Mouse (Mus musculus) MEL (cell line): ENCODE measurements around the gene Hmg20b. TPM values are rescaled to one million over a fixed set of nuclear protein-coding genes. Genes with fewer than 3 reads are reported as not detected.

Experiments
- DNase-seq: peaks from one replicate; pipeline ENCODE4 v3.0.0; 2011; ENCODE audit warnings: low read depth, low spot score
- H3K27ac ChIP-seq: 2 replicates; pipeline ENCODE4 v1.5.1; 2012; ENCODE audit warnings: low read depth, mild to moderate bottlenecking, control low read depth, low read length, moderate library complexity; ENCODE audit not compliant: control insufficient read depth
- H3K27me3 ChIP-seq, 2 experiments: fragments of 150-350 bp in 1 of 2; sonication (generic) in 1 of 2; 2 replicates each; pipeline ENCODE4 v1.6.1; 2012; ENCODE audit warnings: low read length in 2 of 2, mild to moderate bottlenecking in 2 of 2, improper control_type of control experiment in 1 of 2, moderate library complexity in 1 of 2; ENCODE audit not compliant: insufficient read depth in 2 of 2, control insufficient read depth in 1 of 2
- H3K36me3 ChIP-seq, 2 experiments: 2 replicates each; pipeline ENCODE4 v1.6.1; 2012 to 2014; ENCODE audit warnings: low read length in 2 of 2, improper control_type of control experiment in 1 of 2, inconsistent platforms in 1 of 2, mild to moderate bottlenecking in 1 of 2; ENCODE audit not compliant: insufficient read depth in 2 of 2, control insufficient read depth in 1 of 2
- H3K4me1 ChIP-seq, 2 experiments: fragments of 150-350 bp in 1 of 2; sonication (generic) in 1 of 2; 2 replicates each; pipeline ENCODE4 v1.6.1; 2012; ENCODE audit warnings: low read length in 2 of 2, improper control_type of control experiment in 1 of 2, mild to moderate bottlenecking in 1 of 2; ENCODE audit not compliant: insufficient read depth in 2 of 2, control insufficient read depth in 1 of 2
- H3K4me3 ChIP-seq, 2 experiments: fragments of 150-350 bp in 1 of 2; sonication (generic) in 1 of 2; 2 replicates each; pipeline ENCODE4 v1.5.1; 2012; ENCODE audit warnings: low read depth in 2 of 2, low read length in 2 of 2, mild to moderate bottlenecking in 2 of 2, moderate library complexity in 2 of 2, control low read depth in 1 of 2, improper control_type of control experiment in 1 of 2; ENCODE audit not compliant: control insufficient read depth in 1 of 2, insufficient read depth in 1 of 2
- H3K79me2 ChIP-seq: 2 replicates; pipeline ENCODE4 v1.6.1; 2012; ENCODE audit warnings: mild to moderate bottlenecking, low read length, moderate library complexity; ENCODE audit not compliant: control insufficient read depth, poor library complexity, insufficient read depth
- H3K9ac ChIP-seq: 2 replicates; pipeline ENCODE4 v1.6.1; 2012; ENCODE audit warnings: low read depth, mild to moderate bottlenecking, control low read depth, low read length, moderate library complexity; ENCODE audit not compliant: control insufficient read depth, poor library complexity, severe bottlenecking
- H3K9me3 ChIP-seq: fragments of 150-350 bp; sonication (generic); replicated peaks from 2 replicates; pipeline ENCODE4 v1.6.1; 2012; ENCODE audit warnings: mild to moderate bottlenecking, low read length, improper control_type of control experiment, moderate library complexity; ENCODE audit not compliant: insufficient read depth
- BHLHE40 ChIP-seq: IDR thresholded peaks from 2 replicates; pipeline ENCODE4 v1.6.1; 2012; ENCODE audit warnings: low read depth, mild to moderate bottlenecking, inconsistent platforms, low read length, improper control_type of control experiment, borderline replicate concordance
- CHD2 ChIP-seq: IDR thresholded peaks from 2 replicates; pipeline ENCODE4 v1.6.1; 2011; ENCODE audit warnings: low read length, improper control_type of control experiment
- ELF1 ChIP-seq: IDR thresholded peaks from 2 replicates; pipeline ENCODE4 v1.6.1; 2014; ENCODE audit warnings: low read depth, mild to moderate bottlenecking, inconsistent platforms, low read length, improper control_type of control experiment, moderate library complexity
- ETS1 ChIP-seq: IDR thresholded peaks from 2 replicates; pipeline ENCODE4 v1.6.1; 2012; ENCODE audit warnings: low read depth, mild to moderate bottlenecking, inconsistent platforms, low read length, improper control_type of control experiment, moderate library complexity
- GATA1 ChIP-seq: IDR thresholded peaks from 2 replicates; pipeline ENCODE4 v1.6.1; 2011; ENCODE audit warnings: low read depth, low read length, improper control_type of control experiment
- HCFC1 ChIP-seq: IDR thresholded peaks from 2 replicates; pipeline ENCODE4 v1.6.1; 2012; ENCODE audit warnings: low read depth, mild to moderate bottlenecking, inconsistent platforms, low read length, improper control_type of control experiment, moderate library complexity
- JUND ChIP-seq: IDR thresholded peaks from 2 replicates; pipeline ENCODE4 v1.6.1; 2011; ENCODE audit warnings: low read depth, mild to moderate bottlenecking, improper control_type of control experiment, low read length
- KAT2A ChIP-seq: conservative IDR thresholded peaks from 2 replicates; pipeline ENCODE4 v1.6.1; 2012; ENCODE audit warnings: low read depth, low read length, improper control_type of control experiment, inconsistent platforms
- MYB ChIP-seq: IDR thresholded peaks from 2 replicates; pipeline ENCODE4 v1.6.1; 2011; ENCODE audit warnings: mild to moderate bottlenecking, low read depth, low read length, improper control_type of control experiment
- POLR2A ChIP-seq, 2 experiments: IDR thresholded peaks; 2 replicates each; pipeline ENCODE4 v1.6.1; 2011 to 2012; ENCODE audit warnings: low read length in 2 of 2, mild to moderate bottlenecking in 2 of 2, control low read depth in 1 of 2, improper control_type of control experiment in 1 of 2, low read depth in 1 of 2, moderate library complexity in 1 of 2; ENCODE audit not compliant: control insufficient read depth in 1 of 2, insufficient read depth in 1 of 2, poor library complexity in 1 of 2
- POLR2AphosphoS5 ChIP-seq: IDR thresholded peaks from 2 replicates; pipeline ENCODE4 v1.6.1; 2012; ENCODE audit warnings: low read depth, borderline replicate concordance, mild to moderate bottlenecking, inconsistent platforms, low read length, moderate library complexity, mixed read lengths
- RCOR1 ChIP-seq: IDR thresholded peaks from 2 replicates; pipeline ENCODE4 v1.6.1; 2012; ENCODE audit warnings: low read depth, mild to moderate bottlenecking, inconsistent platforms, low read length, improper control_type of control experiment
- SMC3 ChIP-seq: IDR thresholded peaks from 2 replicates; pipeline ENCODE4 v1.6.1; 2011; ENCODE audit warnings: low read depth, low read length, improper control_type of control experiment
- TBP ChIP-seq: IDR thresholded peaks from 2 replicates; pipeline ENCODE4 v1.8.0; 2011; ENCODE audit warnings: low read depth, low read length, improper control_type of control experiment
- USF2 ChIP-seq, 2 experiments: IDR thresholded peaks; 2 replicates each; pipeline ENCODE4 v1.6.1; 2011 to 2012; ENCODE audit warnings: improper control_type of control experiment in 2 of 2, low read length in 2 of 2, borderline replicate concordance in 1 of 2, inconsistent platforms in 1 of 2, low read depth in 1 of 2, mild to moderate bottlenecking in 1 of 2; ENCODE audit not compliant: insufficient read depth in 1 of 2
- ZC3H11A ChIP-seq: IDR thresholded peaks from 2 replicates; pipeline ENCODE4 v1.6.1; 2012; ENCODE audit warnings: low read depth, mild to moderate bottlenecking, inconsistent platforms, low read length, improper control_type of control experiment
- ZKSCAN1 ChIP-seq: IDR thresholded peaks from 2 replicates; pipeline ENCODE4 v1.6.1; 2012; ENCODE audit warnings: low read depth, mild to moderate bottlenecking, inconsistent platforms, low read length, improper control_type of control experiment, moderate library complexity
- polyA plus RNA-seq, 2 experiments: library from polyadenylated mRNA; stranded (reverse) in 1 of 2; unstranded in 1 of 2; fragments of >175 nt in 1 of 2; fragments of >200 nt in 1 of 2; gene quantifications; 2 replicates each; pipeline versions ENCODE4 v1.2.1 to v1.2.4; 2012; ENCODE audit warnings: low replicate concordance in 2 of 2, low read depth in 1 of 2; ENCODE audit not compliant: insufficient read length in 2 of 2, insufficient read depth in 1 of 2, missing spikeins in 1 of 2
- total RNA-seq: library from RNA; depleted of rRNA; stranded (reverse); fragments of 300-350 nt; gene quantifications from 2 replicates; pipeline ENCODE4 v1.2.3, GENCODE M21; 2012

The Hmg20b gene
- total and polyA plus RNA-seq, 3 experiments, result 27.0 to 92.7 TPM; not detected in 1

- TF ChIP-seq RCOR1 (no peak), ZC3H11A (no peak), POLR2A (IDR thresholded peaks at IDR 0.05; ENCODE audit: control insufficient read depth in 1 of 2, insufficient read depth in 1 of 2, low read depth in 1 of 2, low read length in 2 of 2, poor library complexity in 1 of 2) (no peak), HCFC1 (no peak), MYB (no peak), ELF1 (no peak), CHD2 (no peak), ZKSCAN1 (no peak), KAT2A (no peak), JUND (no peak), USF2 (IDR thresholded peaks at IDR 0.05; ENCODE audit: borderline replicate concordance in 1 of 2, insufficient read depth in 1 of 2, low read depth in 1 of 2, low read length in 2 of 2) (no peak), BHLHE40 (no peak; the same call in 1 of the 2 replicates), POLR2AphosphoS5 (no peak), GATA1 (no peak), TBP (no peak), SMC3 (no peak)
- TF ChIP-seq, all 39 proteins: peak for 0
- Histone ChIP-seq H3K79me2 (no peaks in the 10 kb centered on the region), H3K4me3 (no peak overlapping the region), H3K27me3 (no peaks in the 10 kb centered on the region), H3K27ac (no peak overlapping the region), H3K36me3 (no peaks in the 10 kb centered on the region), H3K9ac (no peak overlapping the region), H3K4me1 (peaks cover 6 to 14% of the 10 kb centered on the region in 2 experiments; a peak in 3 of 4 replicates), H3K9me3 (no peaks in the 10 kb centered on the region)
- no peak for DNase-seq
Observed at GRCm38 (mm10) chr10:81392270-81392669, 42.0 kb upstream of the Hmg20b start.

GRCm38 (mm10) chr10:81390678-81390965, 40.3 kb upstream of the Hmg20b start:
- Histone ChIP-seq H3K4me1 (peaks cover 6 to 17% of the 10 kb centered on the region in 2 experiments; a peak in 3 of 4 replicates), H3K9ac (no peak overlapping the region), H3K4me3 (no peak overlapping the region), H3K79me2 (peaks cover 4% of the 10 kb centered on the region; the same call in 1 of the 2 replicates), H3K36me3 (peaks cover 0 to under 1% of the 10 kb centered on the region in 2 experiments; a peak in 1 of 4 replicates), H3K27ac (no peak overlapping the region), H3K27me3 (no peaks in the 10 kb centered on the region), H3K9me3 (no peaks in the 10 kb centered on the region)
- no peak for DNase-seq
- no peak for TF ChIP-seq ETS1
